Mouse (Mus musculus): Measurements from ENCODE around the gene Mrpl54. TPM values are rescaled to one million over a fixed set of nuclear protein-coding genes. Genes with fewer than 3 reads are reported as not detected.
A peak's percentile ranks its signal among the peaks of the same experiment; 100 is the strongest.
"Not testable (repeated sequence)": the region's sequence is repeated elsewhere in the genome, so short reads cannot be mapped to it uniquely, and the experiment has no call there.

The Mrpl54 gene
- polyA plus RNA-seq, 1 experiment from 2014 or later = 210 TPM

DNA sequence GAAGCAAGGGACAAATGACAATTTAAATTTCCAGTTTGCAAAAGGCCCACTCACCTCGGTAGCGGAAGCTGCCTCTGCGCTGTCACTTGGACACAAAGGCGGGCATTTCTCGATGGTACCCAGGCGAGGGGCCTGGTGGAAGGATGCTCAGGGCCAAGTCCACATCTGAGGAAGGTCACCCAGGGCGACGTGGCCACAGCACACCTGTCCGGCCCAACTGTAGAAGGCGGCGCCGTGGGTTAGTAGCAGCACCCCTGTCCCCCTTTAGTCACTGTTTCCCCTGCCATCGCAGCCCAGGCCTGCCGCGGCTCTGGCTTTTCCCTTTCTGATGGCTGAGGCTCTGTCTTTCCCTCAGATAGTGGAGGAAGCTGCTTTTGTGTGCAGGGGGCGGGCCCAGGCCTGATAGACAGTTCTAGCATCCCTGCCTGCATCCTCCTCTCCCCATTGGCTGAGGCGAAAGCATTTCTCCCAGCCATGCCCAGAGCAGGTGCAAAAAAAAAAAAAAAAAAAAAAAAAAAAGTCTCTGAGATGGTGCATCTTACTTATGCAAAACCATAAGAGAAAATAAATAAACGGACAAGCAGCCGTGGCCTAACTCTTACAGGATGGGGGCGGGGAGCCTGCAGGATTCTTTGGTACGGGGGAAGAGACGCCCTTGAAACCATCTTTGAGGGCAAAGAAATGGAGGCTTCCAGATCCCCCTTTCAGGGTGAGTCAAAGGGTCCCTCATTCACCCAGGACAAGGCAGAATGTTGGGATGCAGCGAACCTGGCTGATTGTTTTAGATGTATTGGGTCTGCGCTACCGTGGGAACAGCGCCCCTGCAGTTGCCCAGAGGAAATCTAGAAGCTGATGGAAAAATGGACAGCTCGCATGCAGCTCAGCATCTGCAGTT is 36.0 kb downstream of the Mrpl54 start, which contains the start of gene Atcay:
Gene Atcay (minus strand): TSS at position 396 of the 895 bp plus-strand sequence.
- H3K9ac ChIP-seq (ENCODE audit: low read length) = no peak within 1 kb of the TSS
- peaks cover 6% of the 10 kb centered on the region for H3K4me1 ChIP-seq (replicated peaks; ENCODE audit: control insufficient read depth, insufficient read depth, low read length)
- H3K27me3 ChIP-seq (ENCODE audit: control insufficient read depth, insufficient read depth, low read depth, low read length) = peaks cover 28% of the 10 kb centered on the region
- ATAC-seq (ENCODE audit: low read depth) = no peak
- no peak within 1 kb of the TSS for H3K27ac ChIP-seq (ENCODE audit: low read length)
- H3K4me3 ChIP-seq (ENCODE audit: low read length) = no peak within 1 kb of the TSS
- no peaks in the 10 kb centered on the region for H3K9me3 ChIP-seq (ENCODE audit: control insufficient read depth, low read length)
- no peaks in the 10 kb centered on the region for H3K36me3 ChIP-seq (ENCODE audit: control insufficient read depth, insufficient read depth, low read length)
- 11% methylated on average over 27 of the region's 27 CpGs for WGBS
- H3K4me2 ChIP-seq (ENCODE audit: low read depth, low read length) = no peak within 1 kb of the TSS

DNA sequence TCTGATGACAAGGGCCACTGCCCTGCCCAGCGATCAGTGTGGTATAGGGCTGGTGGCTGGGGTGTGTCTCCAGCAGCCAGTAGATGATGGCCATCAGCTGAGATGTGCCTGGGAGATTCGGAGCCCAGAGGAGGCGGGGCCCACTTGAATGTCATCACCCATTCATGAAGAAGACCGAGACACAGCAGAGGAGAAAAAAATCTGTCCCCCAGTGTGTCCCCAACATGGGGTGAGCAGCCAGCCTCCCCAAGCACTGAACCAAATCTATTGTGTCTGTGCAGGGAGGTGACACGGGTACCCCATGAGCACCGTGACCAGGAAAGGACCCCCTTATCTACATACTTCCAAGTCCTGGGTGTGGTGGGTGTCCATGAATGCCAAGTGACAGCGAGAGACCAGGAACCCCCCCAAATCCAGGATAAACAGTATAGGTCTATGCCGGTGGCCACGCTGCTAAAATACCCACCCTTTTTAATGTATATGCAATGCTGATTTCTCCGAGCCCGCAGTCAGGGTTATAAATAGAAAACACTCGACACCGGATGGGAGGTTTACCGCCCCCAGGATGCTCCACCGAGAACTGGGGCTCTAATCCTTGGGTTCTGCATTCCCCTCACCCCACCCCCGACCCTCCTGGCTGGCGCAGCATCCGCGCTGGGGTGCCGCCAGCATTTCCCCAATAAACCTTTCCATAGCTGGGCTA is 36.8 kb downstream of the Mrpl54 start:
- no peak overlapping the region for H3K4me2 ChIP-seq (ENCODE audit: low read depth, low read length)
- H3K9me3 ChIP-seq (ENCODE audit: control insufficient read depth, low read length) = no peaks in the 10 kb centered on the region
- 15% methylated on average over 20 of the region's 20 CpGs for WGBS
- H3K36me3 ChIP-seq (ENCODE audit: control insufficient read depth, insufficient read depth, low read length) = no peaks in the 10 kb centered on the region
- H3K27ac ChIP-seq (ENCODE audit: low read length) = no peak overlapping the region
- peaks cover 28% of the 10 kb centered on the region for H3K27me3 ChIP-seq (ENCODE audit: control insufficient read depth, insufficient read depth, low read depth, low read length)
- H3K4me1 ChIP-seq (replicated peaks; ENCODE audit: control insufficient read depth, insufficient read depth, low read length) = peaks cover 6% of the 10 kb centered on the region
- no peak overlapping the region for H3K9ac ChIP-seq (ENCODE audit: low read length)
- no peak for ATAC-seq (ENCODE audit: low read depth)
- H3K4me3 ChIP-seq (ENCODE audit: low read length) = no peak overlapping the region

DNA sequence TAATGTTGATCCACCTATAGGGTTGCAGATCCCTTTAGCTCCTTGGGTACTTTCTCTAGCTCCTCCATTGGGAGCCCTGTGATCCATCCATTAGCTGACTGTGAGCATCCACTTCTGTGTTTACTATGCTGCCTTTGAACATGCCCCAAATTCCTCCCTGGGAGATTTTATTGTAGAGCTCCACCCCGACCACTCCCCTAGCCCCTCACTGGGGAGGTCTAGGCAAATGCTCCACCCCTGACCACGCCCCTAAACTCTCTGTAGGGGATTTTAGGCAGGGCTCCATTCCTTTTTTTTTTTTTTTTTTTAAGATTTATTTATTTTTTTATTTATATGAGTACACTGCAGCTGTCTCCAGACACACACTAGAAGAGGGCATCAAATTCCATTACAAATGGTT is 43.0 kb downstream of the Mrpl54 start:
- H3K4me1 ChIP-seq (replicated peaks; ENCODE audit: control insufficient read depth, insufficient read depth, low read length); H3K4me2 ChIP-seq (ENCODE audit: low read depth, low read length); H3K9me3 ChIP-seq (ENCODE audit: control insufficient read depth, low read length); H3K27ac ChIP-seq (ENCODE audit: low read length); H3K27me3 ChIP-seq (ENCODE audit: control insufficient read depth, insufficient read depth, low read depth, low read length); ATAC-seq (ENCODE audit: low read depth); H3K36me3 ChIP-seq (ENCODE audit: control insufficient read depth, insufficient read depth, low read length); H3K9ac ChIP-seq (ENCODE audit: low read length); H3K4me3 ChIP-seq (ENCODE audit: low read length): not testable (repeated sequence)
- WGBS = 58% methylated on average over 2 of the region's 2 CpGs

DNA sequence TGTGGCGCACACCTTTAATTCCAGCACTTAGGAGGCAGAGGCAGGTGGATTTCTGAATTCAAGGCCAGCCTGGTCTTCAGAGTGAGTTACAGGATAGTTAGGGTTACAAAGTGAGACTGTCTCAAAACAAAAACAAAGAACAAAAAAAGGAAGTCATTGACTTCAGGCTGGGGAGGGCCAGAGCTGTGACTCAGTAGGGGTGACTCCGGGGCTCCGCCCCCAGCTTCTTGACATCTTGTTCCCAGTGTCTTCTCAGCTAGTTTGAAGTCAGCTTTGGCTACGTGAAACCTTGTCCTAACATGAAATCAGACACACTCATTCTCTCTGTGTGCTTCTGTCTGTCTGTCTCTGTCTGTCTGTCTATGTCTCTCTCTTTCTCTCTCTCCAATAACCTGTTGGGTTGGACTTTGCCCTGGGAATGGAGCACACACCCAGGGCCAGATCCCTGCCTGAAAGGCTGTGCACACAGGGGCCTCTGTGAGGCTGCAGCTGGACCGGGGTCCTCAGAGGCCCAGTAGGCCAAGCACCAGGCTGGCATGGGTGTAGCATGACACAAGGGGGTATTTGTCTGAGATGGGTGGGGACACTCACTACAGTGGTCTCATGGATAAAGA is 45.2 kb downstream of the Mrpl54 start:
- H3K36me3 ChIP-seq (ENCODE audit: control insufficient read depth, insufficient read depth, low read length) = no peaks in the 10 kb centered on the region
- H3K27ac ChIP-seq (ENCODE audit: low read length) = no peak overlapping the region
- H3K4me3 ChIP-seq (ENCODE audit: low read length) = no peak overlapping the region
- H3K4me2 ChIP-seq (ENCODE audit: low read depth, low read length) = no peak overlapping the region
- ATAC-seq (ENCODE audit: low read depth) = no peak
- no peak overlapping the region for H3K9ac ChIP-seq (ENCODE audit: low read length)
- no peaks in the 10 kb centered on the region for H3K27me3 ChIP-seq (ENCODE audit: control insufficient read depth, insufficient read depth, low read depth, low read length)
- WGBS = 84% methylated on average over 5 of the region's 5 CpGs
- no peaks in the 10 kb centered on the region for H3K4me1 ChIP-seq (replicated peaks; ENCODE audit: control insufficient read depth, insufficient read depth, low read length)
- H3K9me3 ChIP-seq (ENCODE audit: control insufficient read depth, low read length) = no peaks in the 10 kb centered on the region

DNA sequence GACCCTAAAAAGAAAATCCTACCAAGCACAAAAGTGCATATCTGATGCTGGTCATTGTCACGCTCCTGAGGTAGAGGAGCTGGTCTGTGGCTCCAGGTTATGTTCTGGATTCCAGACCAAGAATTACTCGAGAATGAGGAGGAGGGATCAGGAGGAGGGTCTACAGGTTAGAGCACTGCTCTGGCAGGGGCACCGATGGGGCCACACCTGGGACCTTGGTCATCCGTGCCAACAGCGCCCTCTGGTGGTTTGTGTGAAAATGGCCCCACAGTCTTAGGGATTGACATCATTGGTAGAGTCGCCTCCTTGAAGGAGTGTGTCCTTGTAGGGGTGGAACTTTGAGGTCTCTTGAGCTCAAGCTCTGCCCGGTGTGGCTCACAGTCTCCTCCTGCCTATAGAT is 48.8 kb downstream of the Mrpl54 start:
- Histone ChIP-seq H3K4me1 (replicated peaks; ENCODE audit: control insufficient read depth, insufficient read depth, low read length) (no peaks in the 10 kb centered on the region), H3K27me3 (ENCODE audit: control insufficient read depth, insufficient read depth, low read depth, low read length) (no peaks in the 10 kb centered on the region), H3K4me2 (ENCODE audit: low read depth, low read length) (no peak overlapping the region), H3K9ac (ENCODE audit: low read length) (no peak overlapping the region), H3K27ac (ENCODE audit: low read length) (no peak overlapping the region), H3K9me3 (ENCODE audit: control insufficient read depth, low read length) (no peaks in the 10 kb centered on the region), H3K4me3 (ENCODE audit: low read length) (no peak overlapping the region), H3K36me3 (ENCODE audit: control insufficient read depth, insufficient read depth, low read length) (no peaks in the 10 kb centered on the region)
- WGBS = 24% methylated on average over 7 of the region's 7 CpGs
- peak; percentile 49 for ATAC-seq (ENCODE audit: low read depth)

DNA sequence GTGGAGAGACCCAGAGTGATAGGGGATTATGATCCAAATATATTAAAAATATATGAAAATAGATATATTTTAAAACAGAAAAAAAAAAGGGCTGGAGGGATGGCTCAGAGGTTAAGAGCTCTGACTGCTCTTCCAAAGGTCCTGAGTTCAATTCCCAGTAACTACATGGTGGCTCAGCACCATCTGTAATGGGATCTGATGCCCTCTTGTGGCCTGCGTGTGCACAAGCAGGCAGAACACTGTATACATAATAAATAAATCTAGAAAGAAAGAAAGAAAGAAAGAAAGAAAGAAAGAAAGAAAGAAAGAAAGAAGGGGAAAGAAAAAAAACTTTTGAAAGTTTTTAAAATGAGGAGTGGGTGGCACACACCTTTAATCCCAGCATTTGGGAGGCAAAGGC is 49.5 kb downstream of the Mrpl54 start:
- not testable (repeated sequence) for H3K4me1 ChIP-seq (replicated peaks; ENCODE audit: control insufficient read depth, insufficient read depth, low read length); H3K27ac ChIP-seq (ENCODE audit: low read length); H3K4me3 ChIP-seq (ENCODE audit: low read length); H3K9ac ChIP-seq (ENCODE audit: low read length); ATAC-seq (ENCODE audit: low read depth); H3K27me3 ChIP-seq (ENCODE audit: control insufficient read depth, insufficient read depth, low read depth, low read length); H3K9me3 ChIP-seq (ENCODE audit: control insufficient read depth, low read length); H3K4me2 ChIP-seq (ENCODE audit: low read depth, low read length); H3K36me3 ChIP-seq (ENCODE audit: control insufficient read depth, insufficient read depth, low read length)
- 21% methylated on average over 1 of the region's 1 CpGs for WGBS

DNA sequence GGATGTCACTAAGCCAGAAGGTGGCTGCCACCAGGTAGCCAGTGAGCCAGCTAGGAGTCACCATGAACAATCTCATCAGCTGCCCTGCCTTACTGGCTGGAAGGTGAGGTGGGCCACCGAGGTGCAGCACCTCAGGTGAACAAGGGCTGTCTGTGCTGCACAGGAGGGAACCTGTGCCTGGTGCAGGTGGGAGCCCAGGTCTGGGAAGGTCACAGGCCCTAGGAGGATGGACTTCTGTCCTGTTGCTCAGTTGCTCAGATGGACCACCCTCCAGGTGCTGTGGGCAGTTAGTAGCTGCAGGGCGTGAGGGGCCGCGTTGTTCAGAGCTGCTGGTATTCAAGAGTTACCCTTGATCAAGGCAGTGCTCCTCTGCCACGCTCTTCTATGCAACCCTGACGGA is 49.9 kb downstream of the Mrpl54 start:
- Histone ChIP-seq H3K27ac (ENCODE audit: low read length) (no peak overlapping the region), H3K9me3 (ENCODE audit: control insufficient read depth, low read length) (no peaks in the 10 kb centered on the region), H3K9ac (ENCODE audit: low read length) (no peak overlapping the region), H3K27me3 (ENCODE audit: control insufficient read depth, insufficient read depth, low read depth, low read length) (no peaks in the 10 kb centered on the region), H3K4me3 (ENCODE audit: low read length) (no peak overlapping the region), H3K4me2 (ENCODE audit: low read depth, low read length) (no peak overlapping the region), H3K4me1 (replicated peaks; ENCODE audit: control insufficient read depth, insufficient read depth, low read length) (no peaks in the 10 kb centered on the region), H3K36me3 (ENCODE audit: control insufficient read depth, insufficient read depth, low read length) (no peaks in the 10 kb centered on the region)
- ATAC-seq (ENCODE audit: low read depth) = no peak
- WGBS = 79% methylated on average over 6 of the region's 6 CpGs

DNA sequence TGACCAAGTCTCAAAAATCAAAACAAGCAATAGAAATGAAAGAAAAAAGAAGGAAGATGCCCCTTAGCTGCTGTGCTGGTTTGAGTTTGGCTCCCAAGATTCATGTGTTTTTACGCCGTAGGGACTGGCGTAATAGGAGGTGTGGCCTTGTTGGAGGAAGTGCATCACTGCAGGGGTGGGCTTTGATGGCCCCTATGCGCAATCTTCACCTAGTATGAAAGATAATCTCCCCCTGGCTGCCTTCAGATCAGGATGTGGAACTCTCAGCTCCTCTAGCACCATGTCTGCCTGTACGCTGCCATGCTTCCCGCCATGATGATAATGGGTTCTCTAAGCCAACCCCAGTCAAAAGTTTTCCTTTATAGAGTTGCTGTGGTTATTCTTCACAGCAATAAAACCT is 50.5 kb downstream of the Mrpl54 start:
- WGBS = 81% methylated on average over 6 of the region's 6 CpGs

More for the DNA sequence above, 50.5 kb downstream of the Mrpl54 start:
- H3K4me1 ChIP-seq (replicated peaks; ENCODE audit: control insufficient read depth, insufficient read depth, low read length) = no peaks in the 10 kb centered on the region
- ATAC-seq (ENCODE audit: low read depth) = no peak
- no peaks in the 10 kb centered on the region for H3K9me3 ChIP-seq (ENCODE audit: control insufficient read depth, low read length)
- H3K27me3 ChIP-seq (ENCODE audit: control insufficient read depth, insufficient read depth, low read depth, low read length) = no peaks in the 10 kb centered on the region
- H3K9ac ChIP-seq (ENCODE audit: low read length) = no peak overlapping the region
- no peak overlapping the region for H3K4me3 ChIP-seq (ENCODE audit: low read length)
- no peak overlapping the region for H3K27ac ChIP-seq (ENCODE audit: low read length)
- H3K4me2 ChIP-seq (ENCODE audit: low read depth, low read length) = no peak overlapping the region
- no peaks in the 10 kb centered on the region for H3K36me3 ChIP-seq (ENCODE audit: control insufficient read depth, insufficient read depth, low read length)
